Mouse (Mus musculus): Measurements from ENCODE around the gene Ccdc148. TPM values are rescaled to one million over a fixed set of nuclear protein-coding genes. Genes with fewer than 3 reads are reported as not detected.

Gene Ccdc148
- polyA plus RNA-seq, 1 experiment from 2014 or later, result 4.8 TPM

DNA sequence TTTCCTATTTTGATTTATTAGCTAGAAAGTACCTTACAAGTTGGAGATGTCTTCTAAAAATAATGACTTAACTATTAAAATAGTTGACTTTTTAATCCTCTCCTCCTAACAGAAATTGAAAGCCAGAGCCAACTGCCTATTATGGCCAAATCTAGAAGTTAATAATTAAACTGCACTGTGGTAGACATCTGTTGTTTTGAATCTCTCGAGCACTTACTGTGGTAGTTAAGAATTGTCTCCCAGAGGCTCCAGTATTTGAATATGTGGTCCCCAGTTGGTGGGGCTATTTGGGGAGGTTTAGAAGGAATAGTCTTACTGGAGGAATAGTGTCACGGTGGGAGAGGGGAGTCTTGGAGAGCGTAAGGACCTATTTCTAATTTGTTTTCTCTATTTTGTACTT, 319.5 kb downstream of the Ccdc148 start:
- POLR2A ChIA-PET, result no interaction called here
- CTCF ChIA-PET, result interaction anchor here (1.4 to 2.1 kb wide), 5 partner anchors 11 to 141 kb away, joined by 3 to 5 read pairs (median 4); no protein-coding TSS in a partner anchor
- H3K27me3 ChIP-seq, result no peaks in the 10 kb centered on the region
- ATAC-seq, result peak; percentile 65
- peak; percentile 94 for DNase-seq (ENCODE audit: low read depth, low spot score)
- TF ChIP-seq CTCF (IDR thresholded peaks at IDR 0.05), result no peak
- in situ Hi-C loops (cut with MboI; ENCODE audit: low pct_unique_long_range_greater_than_20kb), result no loop called here

- no peak for TF ChIP-seq CTCF (IDR thresholded peaks at IDR 0.05)
- POLR2A ChIA-PET, result interaction anchor here (1.5 kb wide), 1 partner anchor 329 kb away, joined by 7 read pairs; no protein-coding TSS in a partner anchor
- in situ Hi-C loops (cut with MboI; ENCODE audit: low pct_unique_long_range_greater_than_20kb), result no loop called here
- ATAC-seq, result no peak
- CTCF ChIA-PET, result no interaction called here
- H3K27me3 ChIP-seq, result no peaks in the 10 kb centered on the region
- no peak for DNase-seq (ENCODE audit: low read depth, low spot score)
These were observed 328.1 kb downstream of the Ccdc148 start for GRCm38 (mm10) chr2:58832253-58832980.

GRCm38 (mm10) chr2:58829981-58830742, 330.3 kb downstream of the Ccdc148 start:
- CTCF ChIA-PET, result interaction anchor here (0.7 to 1.4 kb wide), 8 partner anchors 8 to 326 kb away, joined by 3 to 4 read pairs (median 3); no protein-coding TSS in a partner anchor
- DNase-seq (ENCODE audit: low read depth, low spot score) (no peak), ATAC-seq (peak; percentile 93)
- no peaks in the 10 kb centered on the region for H3K27me3 ChIP-seq
- in situ Hi-C loops (cut with MboI; ENCODE audit: low pct_unique_long_range_greater_than_20kb), result no loop called here
- POLR2A ChIA-PET, result no interaction called here
- peak; percentile 57 for TF ChIP-seq CTCF (IDR thresholded peaks at IDR 0.05)

DNA sequence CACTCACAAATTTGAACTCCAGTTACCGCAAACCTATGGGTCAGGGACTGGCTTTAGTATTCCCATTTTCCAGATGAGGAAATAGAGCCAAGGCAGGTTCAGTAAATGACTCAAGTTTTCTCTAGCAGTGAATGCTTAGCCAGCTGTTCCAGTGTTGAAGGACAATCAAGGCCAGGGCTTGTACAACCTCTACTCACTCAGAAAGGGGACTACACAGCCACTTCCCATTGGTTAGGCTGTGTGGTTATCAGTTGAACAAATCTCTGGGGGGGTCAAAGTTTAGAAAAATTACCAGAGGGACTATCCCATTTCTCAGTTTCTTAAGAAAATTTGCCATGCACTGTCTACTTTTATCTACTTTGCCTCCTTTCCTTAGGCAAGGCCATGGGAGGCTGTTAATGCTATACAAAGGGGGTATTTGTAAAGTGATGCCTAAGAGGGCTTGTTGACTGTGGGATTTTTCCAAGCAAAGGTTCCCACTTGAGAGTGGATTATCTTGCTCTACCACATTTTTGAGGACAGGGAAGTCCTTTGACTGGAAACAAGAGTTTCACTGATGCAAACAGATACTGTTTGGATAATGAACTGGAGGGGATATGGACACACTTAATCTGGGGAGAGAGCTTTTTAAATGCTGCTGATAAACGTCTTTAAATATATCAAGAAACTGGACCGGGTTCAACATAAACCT, 331.4 kb downstream of the Ccdc148 start:
- no peak for DNase-seq (ENCODE audit: low read depth, low spot score)
- no peak for TF ChIP-seq CTCF (IDR thresholded peaks at IDR 0.05)
- H3K27me3 ChIP-seq, result no peaks in the 10 kb centered on the region
- in situ Hi-C loops (cut with MboI; ENCODE audit: low pct_unique_long_range_greater_than_20kb), result no loop called here
- ATAC-seq, result no peak
- CTCF ChIA-PET, result interaction anchor here (1.4 kb wide), 1 partner anchor 158 kb away, joined by 4 read pairs; no protein-coding TSS in a partner anchor
- POLR2A ChIA-PET, result no interaction called here

DNA sequence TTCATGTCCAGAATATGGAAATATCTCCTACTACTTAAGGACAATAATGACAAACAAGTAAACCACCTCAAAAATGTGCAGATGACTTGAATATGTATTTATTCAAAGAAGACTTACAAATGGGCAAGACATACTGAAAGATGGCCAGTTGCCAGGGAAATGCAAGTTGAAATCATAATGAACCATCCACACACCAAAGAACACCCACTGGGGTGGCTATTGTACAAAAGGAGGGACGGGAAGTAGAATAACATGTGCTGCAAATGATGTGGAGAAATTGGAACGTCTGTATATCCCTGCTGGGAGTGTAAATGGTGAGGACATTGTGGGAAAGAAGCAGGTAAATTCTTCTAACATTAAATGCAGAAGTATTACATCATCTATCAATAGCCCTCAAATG, 347.5 kb downstream of the Ccdc148 start:
- POLR2A ChIA-PET, result no interaction called here
- no peak for TF ChIP-seq CTCF (IDR thresholded peaks at IDR 0.05)
- DNase-seq (ENCODE audit: low read depth, low spot score) (no peak), ATAC-seq (no peak)
- CTCF ChIA-PET, result interaction anchor here (1.4 to 1.7 kb wide), 3 partner anchors 7 to 625 kb away, joined by 3 to 4 read pairs (median 4); no protein-coding TSS in a partner anchor
- no peaks in the 10 kb centered on the region for H3K27me3 ChIP-seq
- in situ Hi-C loops (cut with MboI; ENCODE audit: low pct_unique_long_range_greater_than_20kb), result no loop called here

DNA sequence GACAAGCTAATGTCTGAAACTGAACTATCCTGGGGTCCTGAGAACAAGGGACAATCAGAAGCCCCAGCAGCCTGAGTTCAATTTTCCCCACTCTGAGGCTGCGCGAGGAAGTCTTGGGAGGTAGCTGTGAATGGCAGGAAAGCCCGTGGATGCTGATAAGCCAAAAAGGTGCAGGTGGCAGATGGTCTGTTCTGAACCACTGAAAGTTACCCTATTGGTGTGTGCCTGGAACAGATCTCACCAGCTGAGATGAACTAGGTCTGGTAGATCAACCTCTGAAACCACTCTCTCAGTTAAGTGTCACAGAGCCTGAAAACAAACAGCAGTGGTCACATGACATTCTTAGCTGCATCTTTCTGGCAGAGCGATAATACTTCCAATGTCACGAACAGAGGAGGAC, 360.9 kb downstream of the Ccdc148 start:
- no peak for TF ChIP-seq CTCF (IDR thresholded peaks at IDR 0.05)
- ChIA-PET CTCF (interaction anchor here (1.2 kb wide), 1 partner anchor 20 kb away, joined by 4 read pairs; no protein-coding TSS in a partner anchor), POLR2A (no interaction called here)
- no peak for DNase-seq (ENCODE audit: low read depth, low spot score)
- in situ Hi-C loops (cut with MboI; ENCODE audit: low pct_unique_long_range_greater_than_20kb), result no loop called here
- ATAC-seq, result no peak
- no peaks in the 10 kb centered on the region for H3K27me3 ChIP-seq

DNA sequence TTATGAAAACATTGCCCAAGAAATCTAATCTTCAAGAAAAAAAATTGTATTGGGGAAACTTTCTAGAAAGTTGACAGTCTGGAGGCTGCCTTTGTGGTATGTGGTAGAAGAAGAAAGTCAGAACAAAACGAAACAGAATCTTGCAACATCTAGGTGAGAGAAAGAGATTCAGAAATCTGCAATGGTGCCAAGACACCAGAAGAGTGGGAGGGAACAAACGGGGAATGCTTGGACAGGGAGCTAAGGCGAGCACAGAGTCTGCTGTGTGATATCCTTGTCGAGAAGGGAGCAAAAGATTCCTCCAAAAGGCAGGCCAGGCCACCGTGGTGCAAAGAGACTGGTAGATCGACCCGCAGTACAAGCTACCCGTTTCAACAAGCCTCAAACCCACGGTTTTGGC, 361.4 kb downstream of the Ccdc148 start:
- no peak for TF ChIP-seq CTCF (IDR thresholded peaks at IDR 0.05)
- DNase-seq (ENCODE audit: low read depth, low spot score) (no peak), ATAC-seq (no peak)
- no peaks in the 10 kb centered on the region for H3K27me3 ChIP-seq
- in situ Hi-C loops (cut with MboI; ENCODE audit: low pct_unique_long_range_greater_than_20kb), result no loop called here
- POLR2A ChIA-PET, result no interaction called here
- CTCF ChIA-PET, result no interaction called here

GRCm38 (mm10) chr2:58797506-58797905, 363.0 kb downstream of the Ccdc148 start:
- DNase-seq (ENCODE audit: low read depth, low spot score) (no peak), ATAC-seq (no peak)
- H3K27me3 ChIP-seq, result no peaks in the 10 kb centered on the region
- CTCF ChIA-PET, result no interaction called here
- POLR2A ChIA-PET, result no interaction called here
- TF ChIP-seq CTCF (IDR thresholded peaks at IDR 0.05), result no peak
- in situ Hi-C loops (cut with MboI; ENCODE audit: low pct_unique_long_range_greater_than_20kb), result no loop called here

- ATAC-seq (peak; percentile 79), DNase-seq (ENCODE audit: low read depth, low spot score) (peak; percentile 28)
- in situ Hi-C loops (cut with MboI; ENCODE audit: low pct_unique_long_range_greater_than_20kb), result no loop called here
- ChIA-PET CTCF (interaction anchor here (1.2 kb wide), 1 partner anchor 14 kb away, joined by 3 read pairs; no protein-coding TSS in a partner anchor), POLR2A (no interaction called here)
- no peak for TF ChIP-seq CTCF (IDR thresholded peaks at IDR 0.05)
- no peaks in the 10 kb centered on the region for H3K27me3 ChIP-seq
These were observed 365.1 kb downstream of the Ccdc148 start for GRCm38 (mm10) chr2:58795432-58795831.

DNA sequence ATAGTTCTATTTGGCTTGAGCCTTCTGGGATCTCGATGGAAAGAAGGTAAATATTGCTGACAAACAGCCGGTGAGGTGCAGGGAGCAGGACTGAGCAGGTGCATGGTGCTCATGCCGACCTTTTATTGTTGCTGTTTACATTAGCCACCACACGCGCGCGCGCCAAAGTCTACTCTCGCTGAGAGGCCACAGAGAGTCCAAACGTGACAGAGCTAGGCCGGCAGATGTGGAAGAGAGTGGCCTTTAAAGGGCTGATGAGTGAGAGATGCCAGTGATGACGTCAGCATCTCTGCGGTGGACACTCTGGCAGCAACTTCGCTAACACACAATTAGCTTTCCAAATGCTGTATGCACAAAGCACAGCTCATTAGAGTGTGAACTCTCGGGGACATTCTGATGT, 366.0 kb downstream of the Ccdc148 start:
- POLR2A ChIA-PET, result no interaction called here
- in situ Hi-C loops (cut with MboI; ENCODE audit: low pct_unique_long_range_greater_than_20kb), result no loop called here
- CTCF ChIA-PET, result interaction anchor here (1.2 kb wide), 1 partner anchor 15 kb away, joined by 3 read pairs; no protein-coding TSS in a partner anchor
- no peaks in the 10 kb centered on the region for H3K27me3 ChIP-seq
- TF ChIP-seq CTCF (IDR thresholded peaks at IDR 0.05), result no peak
- ATAC-seq (no peak), DNase-seq (ENCODE audit: low read depth, low spot score) (no peak)

All from Patski (cell line).